Mouse (Mus musculus): ENCODE results near the gene Vmn1r111. TPM values are rescaled to one million over a fixed set of nuclear protein-coding genes. Genes with fewer than 3 reads are reported as not detected.

Gene Vmn1r111
- polyA plus RNA-seq (2015; fragmentation: Nextera tagmentation; extraction: Ambion mirVana), result not detected in 2 replicates

GRCm38 (mm10) chr7:20703116-20703515 is at the start of gene Vmn1r111:
Gene Vmn1r111, minus strand, starts transcription at chr7:20703216.

DNA sequence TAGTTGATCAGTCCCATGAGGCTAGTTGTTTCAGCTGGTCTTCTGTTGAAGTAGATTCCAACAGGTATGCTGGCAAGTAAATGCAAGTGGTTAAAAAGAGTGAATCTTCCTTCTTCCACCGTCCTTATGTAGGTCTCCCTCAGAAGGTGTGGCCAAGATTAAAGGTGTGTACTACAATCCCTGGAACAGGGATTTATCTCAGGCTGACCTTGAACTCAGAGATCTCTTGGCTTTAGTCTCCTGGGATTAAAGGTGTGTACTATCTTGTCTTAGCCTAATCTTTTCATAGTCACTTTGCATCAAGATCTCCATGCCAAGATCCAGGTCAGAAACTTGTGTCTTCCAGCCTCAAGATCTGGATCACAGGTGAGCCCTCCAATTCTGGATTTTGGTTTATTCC is 27.5 kb upstream of the Vmn1r111 start, which contains the start of gene Gm10668:
TSS of gene Gm10668 (minus strand) at position 101 of the 400 bp plus-strand sequence.

DNA sequence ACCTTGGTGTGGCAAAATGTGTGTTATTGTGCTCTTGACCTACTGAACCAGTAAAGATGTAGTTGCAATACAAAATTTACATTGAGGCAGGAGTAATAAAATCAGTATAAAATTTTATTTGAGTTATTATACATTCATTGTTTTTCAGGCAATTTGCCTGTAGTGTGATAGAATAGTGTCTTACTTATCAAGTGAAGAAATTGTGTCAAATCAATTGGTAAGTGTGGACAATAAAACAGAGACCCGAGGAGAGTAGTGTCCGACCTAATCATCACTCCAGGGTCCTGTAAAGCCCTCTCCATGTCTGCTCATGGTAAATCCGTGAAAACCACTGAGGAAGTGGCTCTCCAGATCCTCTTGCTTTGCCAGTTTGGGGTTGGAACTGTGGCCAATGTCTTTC is 34.4 kb downstream of the Vmn1r111 start, which contains the start of gene Vmn1r107:
TSS of gene Vmn1r107 (plus strand) at position 301 of the 400 bp plus-strand sequence.

Other genes with a start within 250 kb of the Vmn1r111 start
- gene Gm10670, start 228.3 kb downstream of the Vmn1r111 start, polyA plus RNA-seq (2015; fragmentation: Nextera tagmentation; extraction: Ambion mirVana), result not detected in 2 replicates
- gene Vmn1r103, start 192.7 kb downstream of the Vmn1r111 start, polyA plus RNA-seq (2015; fragmentation: Nextera tagmentation; extraction: Ambion mirVana), result not detected in 2 replicates
- gene Vmn1r104, start 169.4 kb downstream of the Vmn1r111 start, polyA plus RNA-seq (2015; fragmentation: Nextera tagmentation; extraction: Ambion mirVana), result not detected in 2 replicates
- not detected in 2 replicates for gene Gm5726, start 157.5 kb downstream of the Vmn1r111 start, polyA plus RNA-seq (2015; fragmentation: Nextera tagmentation; extraction: Ambion mirVana)
- gene Gm4141, start 127.0 kb downstream of the Vmn1r111 start, polyA plus RNA-seq (2015; fragmentation: Nextera tagmentation; extraction: Ambion mirVana), result not detected in 2 replicates
- gene Gm4513, start 104.2 kb downstream of the Vmn1r111 start, polyA plus RNA-seq (2015; fragmentation: Nextera tagmentation; extraction: Ambion mirVana), result not detected in 2 replicates
- gene Vmn1r107, start 34.3 kb downstream of the Vmn1r111 start, polyA plus RNA-seq (2015; fragmentation: Nextera tagmentation; extraction: Ambion mirVana), result not detected in 2 replicates
- gene Gm10668, start 27.4 kb upstream of the Vmn1r111 start, polyA plus RNA-seq (2015; fragmentation: Nextera tagmentation; extraction: Ambion mirVana), result not detected in 2 replicates
- gene Vmn1r112, start 68.0 kb upstream of the Vmn1r111 start, polyA plus RNA-seq (2015; fragmentation: Nextera tagmentation; extraction: Ambion mirVana), result not detected in 2 replicates
- gene Vmn1r113, start 84.1 kb upstream of the Vmn1r111 start, polyA plus RNA-seq (2015; fragmentation: Nextera tagmentation; extraction: Ambion mirVana), result not detected in 2 replicates
- gene Vmn1r114, start 109.0 kb upstream of the Vmn1r111 start, polyA plus RNA-seq (2015; fragmentation: Nextera tagmentation; extraction: Ambion mirVana), result not detected in 2 replicates
- gene Vmn1r115, start 141.8 kb upstream of the Vmn1r111 start, polyA plus RNA-seq (2015; fragmentation: Nextera tagmentation; extraction: Ambion mirVana), result not detected in 2 replicates
- gene Vmn1r116, start 169.0 kb upstream of the Vmn1r111 start, polyA plus RNA-seq (2015; fragmentation: Nextera tagmentation; extraction: Ambion mirVana), result not detected in 2 replicates
- gene Vmn1r117, start 180.9 kb upstream of the Vmn1r111 start, polyA plus RNA-seq (2015; fragmentation: Nextera tagmentation; extraction: Ambion mirVana), result not detected in 2 replicates
- gene Vmn1r118, start 209.1 kb upstream of the Vmn1r111 start, polyA plus RNA-seq (2015; fragmentation: Nextera tagmentation; extraction: Ambion mirVana), result not detected in 2 replicates

Data from skeletal muscle tissue, postnatal 0 days (tissue).